Mouse (Mus musculus) kidney, postnatal 0 days (tissue): ENCODE data around the gene Tbc1d1. TPM values are rescaled to one million over a fixed set of nuclear protein-coding genes. Genes with fewer than 3 reads are reported as not detected.

Experiments used
- ATAC-seq: fragments of 200-750 bp; cut with Nextera tagmentation; replicated peaks from 2 replicates; pipeline ENCODE4 v1.8.0; 2017; ENCODE audit warnings: low read depth, moderate number of reproducible peaks, moderate TSS enrichment, moderate library complexity; ENCODE audit not compliant: low FRiP score
- DNase-seq: peaks from one replicate; pipeline ENCODE4 v3.0.0-alpha.2; 2016; ENCODE audit warnings: low spot score
- H3K27ac ChIP-seq: fragments of 300-500 bp; sonication (generic); 2 replicates; pipeline ENCODE4 v1.5.1; 2014; ENCODE audit warnings: mild to moderate bottlenecking
- H3K27me3 ChIP-seq: fragments of 300-500 bp; sonication (generic); 2 replicates; pipeline ENCODE4 v1.6.1; 2014; ENCODE audit warnings: low read length, mixed read lengths; ENCODE audit not compliant: insufficient read depth
- H3K36me3 ChIP-seq: fragments of 300-500 bp; sonication (generic); 2 replicates; pipeline ENCODE4 v1.6.1; 2014; ENCODE audit warnings: low read length, mixed read lengths; ENCODE audit not compliant: insufficient read depth
- H3K4me1 ChIP-seq: fragments of 300-500 bp; sonication (generic); replicated peaks from 2 replicates; pipeline ENCODE4 v1.6.1; 2014; ENCODE audit warnings: antibody characterized with exemption, low read length, mixed read lengths; ENCODE audit not compliant: insufficient read depth
- H3K4me2 ChIP-seq: fragments of 300-500 bp; sonication (generic); 2 replicates; pipeline ENCODE4 v1.6.1; 2014; ENCODE audit warnings: mild to moderate bottlenecking, low read length, moderate library complexity, mixed read lengths
- H3K4me3 ChIP-seq: fragments of 300-500 bp; sonication (generic); replicated peaks from 2 replicates; pipeline ENCODE4 v1.5.1; 2014; ENCODE audit warnings: low read depth, low read length
- H3K9ac ChIP-seq: fragments of 300-500 bp; sonication (generic); 2 replicates; pipeline ENCODE4 v1.6.1; 2014; ENCODE audit warnings: low read depth, low read length
- H3K9me3 ChIP-seq: fragments of 300-500 bp; sonication (generic); replicated peaks from 2 replicates; pipeline ENCODE4 v1.6.1; 2016; ENCODE audit warnings: low read length, inconsistent platforms, mixed read lengths
- CTCF ChIP-seq: IDR thresholded peaks from 2 replicates; pipeline ENCODE4 v1.5.1; 2016; ENCODE audit warnings: antibody characterized with exemption, low read depth, mild to moderate bottlenecking, moderate library complexity
- WGBS: fragments of 180-500 bp; shearing (Covaris S2); extraction: QIAGEN DNeasy Blood & Tissue Kit; methylation state at CpG from one replicate; pipeline ENCODE4 v1.1.7; 2014; 5-methylcytosine and 5-hydroxymethylcytosine counted together
- polyA plus RNA-seq: library from polyadenylated mRNA; unstranded; fragments of >200 nt; fragmentation: Nextera tagmentation; extraction: Ambion mirVana; gene quantifications from 2 replicates; pipeline ENCODE4 v1.2.1, GENCODE M21; 2015

Gene Tbc1d1
- 26.2 and 29.8 TPM in 2 replicates for polyA plus RNA-seq

- Histone ChIP-seq H3K9ac (peak within 1 kb of the TSS; percentile 48; the same call in 1 of the 2 replicates), H3K4me3 (peak within 1 kb of the TSS; percentile 20; the same call in 1 of the 2 replicates), H3K27me3 (no peaks in the 10 kb centered on the region), H3K4me2 (peak within 1 kb of the TSS; percentile 52), H3K27ac (peak within 1 kb of the TSS; percentile 80), H3K4me1 (peaks cover 18% of the 10 kb centered on the region), H3K36me3 (no peaks in the 10 kb centered on the region), H3K9me3 (no peaks in the 10 kb centered on the region)
- peak; percentile 38; the same call in 1 of the 2 replicates for ATAC-seq
- DNase-seq: peak; percentile 93
- WGBS: 9% methylated on average over 11 of the region's 11 CpGs
- TF ChIP-seq CTCF: no peak
Measured at GRCm38 (mm10) chr5:64155861-64156550, at the start of gene Tbc1d1. Gene Tbc1d1, plus strand, starts transcription at chr5:64156305.

- peaks cover 28% of the 10 kb centered on the region for H3K36me3 ChIP-seq
- no peak overlapping the region for H3K4me3 ChIP-seq
- H3K27ac ChIP-seq: no peak overlapping the region
- no peaks in the 10 kb centered on the region for H3K4me1 ChIP-seq
- TF ChIP-seq CTCF: no peak
- ATAC-seq: no peak
- 89% methylated on average over 11 of the region's 11 CpGs for WGBS
- no peaks in the 10 kb centered on the region for H3K9me3 ChIP-seq
- no peak overlapping the region for H3K4me2 ChIP-seq
- no peaks in the 10 kb centered on the region for H3K27me3 ChIP-seq
- no peak overlapping the region for H3K9ac ChIP-seq
- no peak for DNase-seq
Measured at GRCm38 (mm10) chr5:64107596-64108289, 48.4 kb upstream of the Tbc1d1 start.

- TF ChIP-seq CTCF: peak; percentile 64
- Histone ChIP-seq H3K36me3 (peaks cover 28% of the 10 kb centered on the region), H3K27ac (no peak overlapping the region), H3K9ac (no peak overlapping the region), H3K4me2 (no peak overlapping the region), H3K27me3 (no peaks in the 10 kb centered on the region), H3K4me1 (no peaks in the 10 kb centered on the region), H3K9me3 (no peaks in the 10 kb centered on the region), H3K4me3 (no peak overlapping the region)
- 64% methylated on average over 3 of the region's 3 CpGs for WGBS
- ATAC-seq (no peak), DNase-seq (no peak)
Measured at GRCm38 (mm10) chr5:64109217-64109616, 46.9 kb upstream of the Tbc1d1 start.

- peaks cover 38% of the 10 kb centered on the region for H3K36me3 ChIP-seq
Measured at GRCm38 (mm10) chr5:64112360-64112759, 43.7 kb upstream of the Tbc1d1 start.

GRCm38 (mm10) chr5:64114210-64114609 lies 41.9 kb upstream of the Tbc1d1 start:
- no peak overlapping the region for H3K9ac ChIP-seq
- no peaks in the 10 kb centered on the region for H3K4me1 ChIP-seq
- H3K9me3 ChIP-seq: no peaks in the 10 kb centered on the region
- no peak overlapping the region for H3K4me3 ChIP-seq
- DNase-seq: no peak
- no peak for TF ChIP-seq CTCF
- no peak overlapping the region for H3K27ac ChIP-seq
- H3K27me3 ChIP-seq: no peaks in the 10 kb centered on the region
- H3K36me3 ChIP-seq: peaks cover 27% of the 10 kb centered on the region; the same call in 1 of the 2 replicates
- ATAC-seq: no peak
- 97% methylated on average over 6 of the region's 6 CpGs for WGBS
- no peak overlapping the region for H3K4me2 ChIP-seq

More at GRCm38 (mm10) chr5:64112360-64112759, 43.7 kb upstream of the Tbc1d1 start:
- Histone ChIP-seq H3K4me2 (no peak overlapping the region), H3K27ac (no peak overlapping the region), H3K9ac (no peak overlapping the region), H3K27me3 (no peaks in the 10 kb centered on the region), H3K4me1 (no peaks in the 10 kb centered on the region), H3K4me3 (no peak overlapping the region), H3K9me3 (no peaks in the 10 kb centered on the region)
- peak; percentile 93 for ATAC-seq
- 38% methylated on average over 3 of the region's 3 CpGs for WGBS
- peak; percentile 39 for DNase-seq
- no peak for TF ChIP-seq CTCF

GRCm38 (mm10) chr5:64117191-64117590 lies 38.9 kb upstream of the Tbc1d1 start:
- Histone ChIP-seq H3K4me2 (no peak overlapping the region), H3K9ac (no peak overlapping the region), H3K27ac (no peak overlapping the region), H3K4me3 (no peak overlapping the region), H3K9me3 (no peaks in the 10 kb centered on the region), H3K4me1 (no peaks in the 10 kb centered on the region), H3K36me3 (peaks cover 22% of the 10 kb centered on the region; the same call in 1 of the 2 replicates), H3K27me3 (no peaks in the 10 kb centered on the region)
- DNase-seq (no peak), ATAC-seq (no peak)
- WGBS: 96% methylated on average over 1 of the region's 1 CpGs
- TF ChIP-seq CTCF: no peak
